Mouse (Mus musculus) MEL (cell line): ENCODE results near the gene Clstn3.
A peak's percentile ranks its signal among the peaks of the same experiment; 100 is the strongest.

Source experiments
- CTCF ChIP-seq, 3 experiments: IDR thresholded peaks in 2 of 3; conservative IDR thresholded peaks in 1 of 3; 2 replicates each; pipeline ENCODE4 v1.5.1; 2011 to 2012; ENCODE audit warnings: low read length in 3 of 3, low read depth in 2 of 3, mild to moderate bottlenecking in 2 of 3, improper control_type of control experiment in 1 of 3, inconsistent platforms in 1 of 3, mixed read lengths in 1 of 3, moderate library complexity in 1 of 3; ENCODE audit not compliant: control insufficient read depth in 1 of 3, insufficient read depth in 1 of 3, poor library complexity in 1 of 3, severe bottlenecking in 1 of 3
- MYC ChIP-seq: IDR thresholded peaks from 2 replicates; pipeline ENCODE4 v1.6.1; 2011; ENCODE audit warnings: low read depth, mild to moderate bottlenecking, low read length, improper control_type of control experiment, moderate library complexity
- POLR2A ChIP-seq, 2 experiments: IDR thresholded peaks; 2 replicates each; pipeline ENCODE4 v1.6.1; 2011 to 2012; ENCODE audit warnings: low read length in 2 of 2, mild to moderate bottlenecking in 2 of 2, control low read depth in 1 of 2, improper control_type of control experiment in 1 of 2, low read depth in 1 of 2, moderate library complexity in 1 of 2; ENCODE audit not compliant: control insufficient read depth in 1 of 2, insufficient read depth in 1 of 2, poor library complexity in 1 of 2

DNA sequence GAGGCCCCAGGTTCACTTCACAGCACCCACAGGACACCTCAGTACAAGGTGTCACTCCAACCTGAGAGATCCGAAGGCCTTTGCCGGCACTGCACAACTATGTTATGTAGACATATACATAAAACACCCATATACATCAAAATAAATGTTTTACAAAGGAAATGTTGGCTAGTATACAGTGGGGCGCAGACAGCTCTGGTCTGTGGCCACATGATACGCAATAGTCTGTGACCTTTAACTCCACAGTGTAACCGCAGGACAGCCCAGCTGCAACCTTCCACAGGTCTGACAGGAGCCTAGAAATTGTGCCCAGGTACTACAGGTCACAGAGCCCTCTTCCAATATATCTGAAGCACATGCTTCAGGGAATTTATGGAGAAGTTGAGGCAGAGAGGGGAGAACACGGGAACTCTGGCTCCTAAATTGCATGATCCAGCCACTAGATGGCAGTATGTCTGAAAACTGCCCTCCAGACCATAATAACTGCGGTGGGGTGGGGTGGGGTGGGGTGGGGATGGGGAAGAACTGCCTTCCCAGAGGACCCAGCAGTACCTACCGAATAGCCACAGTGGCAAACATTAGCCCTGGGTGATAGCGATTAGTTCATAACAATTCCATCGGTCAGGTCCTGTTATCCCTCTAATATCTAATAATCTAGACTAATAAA lies 16.3 kb downstream of the Clstn3 start:
- TF ChIP-seq CTCF (IDR thresholded peaks at IDR 0.05 in 2 of 3, conservative IDR thresholded peaks at IDR 0.05 in 1 of 3; ENCODE audit: control insufficient read depth in 1 of 3, insufficient read depth in 1 of 3, low read depth in 2 of 3, low read length in 3 of 3, poor library complexity in 1 of 3, severe bottlenecking in 1 of 3), result peak; percentile 62 to 69 (median 63)
- no peak for TF ChIP-seq POLR2A (IDR thresholded peaks at IDR 0.05; ENCODE audit: control insufficient read depth in 1 of 2, insufficient read depth in 1 of 2, low read depth in 1 of 2, low read length in 2 of 2, poor library complexity in 1 of 2)
- TF ChIP-seq MYC, result no peak
